Mouse (Mus musculus): Measurements from ENCODE around the gene Fbxw5. TPM values are rescaled to one million over a fixed set of nuclear protein-coding genes. Genes with fewer than 3 reads are reported as not detected.

The Fbxw5 gene
- total RNA-seq, 2 experiments from 2014 or later = 62.5 to 71.4 TPM

Other genes starting within 250 kb of the Fbxw5 start
- gene Tmem203, start 245.3 kb upstream of the Fbxw5 start, total RNA-seq (2021) = 10 to 100 TPM; 18.8 to 19.7 TPM
- 1 to 10 TPM; 4.8 to 6.3 TPM for gene Tprn, start 238.1 kb upstream of the Fbxw5 start, total RNA-seq (2021)
- gene Ssna1, start 228.3 kb upstream of the Fbxw5 start, total RNA-seq (2021) = 10 to 100 TPM; 55.9 to 58.1 TPM
- 10 to 100 TPM; 64.9 to 69.0 TPM for gene Anapc2, start 228.3 kb upstream of the Fbxw5 start, total RNA-seq (2021)
- not detected for gene Tmem210, start 212.6 kb upstream of the Fbxw5 start, total RNA-seq (2021)
- gene Lrrc26, start 210.8 kb upstream of the Fbxw5 start, total RNA-seq (2021) = not detected
- gene Grin1, start 181.6 kb upstream of the Fbxw5 start, total RNA-seq (2021) = under 1 TPM; 0.17 to 0.26 TPM
- 10 to 100 TPM; 36.5 to 40.2 TPM for gene Man1b1, start 168.4 kb upstream of the Fbxw5 start, total RNA-seq (2021)
- 10 to 100 TPM in 1 of 2 experiments, 1 to 10 TPM in 1; 8.1 to 11.9 TPM for gene Dpp7, start 144.4 kb upstream of the Fbxw5 start, total RNA-seq (2021)
- 10 to 100 TPM; 11.2 to 14.3 TPM for gene Uap1l1, start 135.1 kb upstream of the Fbxw5 start, total RNA-seq (2021)
- gene Sapcd2, start 128.4 kb upstream of the Fbxw5 start, total RNA-seq (2021) = 1 to 10 TPM; 6.2 TPM
- gene Entpd2, start 104.9 kb upstream of the Fbxw5 start, total RNA-seq (2021) = 10 to 100 TPM; 35.1 to 42.0 TPM
- gene Npdc1, start 101.4 kb upstream of the Fbxw5 start, total RNA-seq (2021) = 10 to 100 TPM; 41.2 to 45.9 TPM
- under 1 TPM in 1 of 2 experiments, not detected in 1; 0.34 TPM for gene Fut7, start 77.5 kb upstream of the Fbxw5 start, total RNA-seq (2021)
- gene Abca2, start 72.0 kb upstream of the Fbxw5 start, total RNA-seq (2021) = 10 to 100 TPM; 12.7 to 13.8 TPM
- under 1 TPM in 1 of 2 experiments, not detected in 1; 0.34 TPM for gene Clic3, start 43.9 kb upstream of the Fbxw5 start, total RNA-seq (2021)
- 10 to 100 TPM; 40.0 to 45.9 TPM for gene Paxx, start 39.7 kb upstream of the Fbxw5 start, total RNA-seq (2021)
- 1 to 10 TPM; 2.9 to 3.9 TPM for gene Ptgds, start 30.7 kb upstream of the Fbxw5 start, total RNA-seq (2021)
- gene Lcn12, start 6.8 kb upstream of the Fbxw5 start, total RNA-seq (2021) = not detected
- 1 to 10 TPM in 1 of 2 experiments, under 1 TPM in 1; 0.74 to 1.2 TPM for gene C8g, start 969 bp downstream of the Fbxw5 start, total RNA-seq (2021)
- gene Traf2, start 46.2 kb downstream of the Fbxw5 start, total RNA-seq (2021) = 10 to 100 TPM; 15.7 to 16.5 TPM
- gene Edf1, start 57.1 kb downstream of the Fbxw5 start, total RNA-seq (2021) = 100 to 1,000 TPM; 173 to 196 TPM
- gene Mamdc4, start 74.1 kb downstream of the Fbxw5 start, total RNA-seq (2021) = 1 to 10 TPM; 2.3 to 2.5 TPM
- 10 to 100 TPM; 43.0 to 44.8 TPM for gene Phpt1, start 74.5 kb downstream of the Fbxw5 start, total RNA-seq (2021)
- under 1 TPM; 0.07 to 0.08 TPM for gene Ajm1, start 81.0 kb downstream of the Fbxw5 start, total RNA-seq (2021)
- 10 to 100 TPM; 59.3 to 65.0 TPM for gene Rabl6, start 107.8 kb downstream of the Fbxw5 start, total RNA-seq (2021)
- not detected for gene Ccdc183, start 116.9 kb downstream of the Fbxw5 start, total RNA-seq (2021)
- 10 to 100 TPM; 11.7 to 18.6 TPM for gene Tmem141, start 121.3 kb downstream of the Fbxw5 start, total RNA-seq (2021)
- gene Fcna, start 127.3 kb downstream of the Fbxw5 start, total RNA-seq (2021) = 10 to 100 TPM in 1 of 2 experiments, 1 to 10 TPM in 1; 9.7 to 14.3 TPM
- 1 to 10 TPM; 1.2 to 2.5 TPM for gene Lcn8, start 152.4 kb downstream of the Fbxw5 start, total RNA-seq (2021)
- gene Lcn5, start 157.2 kb downstream of the Fbxw5 start, total RNA-seq (2021) = not detected
- gene Lcn6, start 176.0 kb downstream of the Fbxw5 start, total RNA-seq (2021) = not detected
- not detected for gene Lcn10, start 182.0 kb downstream of the Fbxw5 start, total RNA-seq (2021)
- gene Obp2a, start 199.3 kb downstream of the Fbxw5 start, total RNA-seq (2021) = not detected
- 10 to 100 TPM; 21.5 to 25.6 TPM for gene Bmyc, start 206.0 kb downstream of the Fbxw5 start, total RNA-seq (2021)
- not detected for gene Obp2b, start 236.3 kb downstream of the Fbxw5 start, total RNA-seq (2021)